Mouse (Mus musculus) adrenal gland, postnatal 36 days (tissue): Measurements from ENCODE around the gene Hoxb6. TPM values are rescaled to one million over a fixed set of nuclear protein-coding genes. Genes with fewer than 3 reads are reported as not detected.

Source experiments
- DNase-seq, 2 experiments: peaks; one replicate each; pipeline ENCODE4 v3.0.0; 2021; ENCODE audit warnings: mixed read lengths in 1 of 2
- microRNA-seq: library from miRNA; unstranded; fragments of <30 nt; microRNA quantifications from one replicate; pipeline ENCODE4 v1.2.0, GENCODE M21; 2021
- total RNA-seq, 2 experiments: library from RNA; stranded (reverse); gene quantifications; 2 replicates each; pipeline ENCODE4 v1.2.3; 2021

Hoxb6 gene
- total RNA-seq, 2 experiments from 2014 or later, result 43.9 to 62.2 TPM

GRCm38 (mm10) chr11:96349491-96350340 lies 57.4 kb downstream of the Hoxb6 start:
- peak; percentile 60 to 80 for DNase-seq

- DNase-seq, result no peak
These were observed 58.0 kb downstream of the Hoxb6 start, which contains the start of gene Hoxb2 for GRCm38 (mm10) chr11:96350341-96350624. Hoxb2 (plus strand) TSS chr11:96350525.

GRCm38 (mm10) chr11:96350791-96351190 lies 58.5 kb downstream of the Hoxb6 start:
- DNase-seq, result peak in 1 of 2 experiments; percentile 8

Small RNAs within 50 kb of the gene (microRNA-seq; reads per million reads assigned to microRNA genes)
- 58,355 reads per million, percentile 99 among the genes with 10 or more reads in this experiment for gene Mir10a
- gene Mir196a-1, result 24.9 reads per million, percentile 37 among the genes with 10 or more reads in this experiment

Other genes starting within 250 kb of the Hoxb6 start
- 10 to 100 TPM; 53.4 to 56.4 TPM for gene Ube2z, start 227.1 kb upstream of the Hoxb6 start, total RNA-seq
- 100 to 1,000 TPM; 268 to 316 TPM for gene Atp5g1, start 216.8 kb upstream of the Hoxb6 start, total RNA-seq
- not detected for gene Calcoco2, start 180.5 kb upstream of the Hoxb6 start, total RNA-seq
- gene Ttll6, start 158.7 kb upstream of the Hoxb6 start, total RNA-seq, result not detected
- gene Hoxb13, start 98.2 kb upstream of the Hoxb6 start, total RNA-seq, result not detected
- 100 to 1,000 TPM; 225 to 357 TPM for gene Hoxb9, start 21.0 kb upstream of the Hoxb6 start, total RNA-seq
- 10 to 100 TPM; 59.4 to 80.5 TPM for gene Hoxb8, start 10.6 kb upstream of the Hoxb6 start, total RNA-seq
- 10 to 100 TPM; 35.5 to 49.8 TPM for gene Hoxb7, start 5.9 kb upstream of the Hoxb6 start, total RNA-seq
- gene Hoxb5, start 10.9 kb downstream of the Hoxb6 start, total RNA-seq, result 10 to 100 TPM; 16.1 to 27.0 TPM
- gene Hoxb4, start 25.8 kb downstream of the Hoxb6 start, total RNA-seq, result 10 to 100 TPM; 15.6 to 20.9 TPM
- gene Hoxb3, start 30.9 kb downstream of the Hoxb6 start, total RNA-seq, result 10 to 100 TPM; 15.7 to 20.2 TPM
- 10 to 100 TPM; 20.0 to 21.8 TPM for gene Hoxb2, start 58.0 kb downstream of the Hoxb6 start, total RNA-seq
- not detected for gene Hoxb1, start 73.3 kb downstream of the Hoxb6 start, total RNA-seq
- 1 to 10 TPM; 7.5 to 8.2 TPM for gene Skap1, start 172.1 kb downstream of the Hoxb6 start, total RNA-seq